Mouse (Mus musculus) stomach, embryonic 16.5 days (tissue): ENCODE data around the gene Dnase1l3. TPM values are rescaled to one million over a fixed set of nuclear protein-coding genes. Genes with fewer than 3 reads are reported as not detected.

Experiments used
- ATAC-seq: fragments of 200-750 bp; cut with Nextera tagmentation; 2 replicates; pipeline ENCODE4 v1.8.0; 2017; ENCODE audit warnings: moderate number of reproducible peaks, moderate TSS enrichment; ENCODE audit not compliant: insufficient read depth, low FRiP score
- H3K27ac ChIP-seq: fragments of 300-500 bp; sonication (generic); 2 replicates; pipeline ENCODE4 v1.5.1; 2014; ENCODE audit warnings: low read length
- H3K27me3 ChIP-seq: fragments of 300-500 bp; sonication (generic); 2 replicates; pipeline ENCODE4 v1.6.1; 2014; ENCODE audit warnings: low read length, control low read depth, mixed read lengths; ENCODE audit not compliant: control insufficient read depth, insufficient read depth
- H3K36me3 ChIP-seq: fragments of 300-500 bp; sonication (generic); 2 replicates; pipeline ENCODE4 v1.6.1; 2014; ENCODE audit warnings: low read length; ENCODE audit not compliant: control insufficient read depth, insufficient read depth
- H3K4me1 ChIP-seq: fragments of 300-500 bp; sonication (generic); 2 replicates; pipeline ENCODE4 v1.6.1; 2014; ENCODE audit warnings: low read length, control low read depth, mixed read lengths; ENCODE audit not compliant: control insufficient read depth, insufficient read depth
- H3K4me2 ChIP-seq: fragments of 300-500 bp; sonication (generic); 2 replicates; pipeline ENCODE4 v1.6.1; 2014; ENCODE audit warnings: low read depth, low read length, mixed read lengths
- H3K4me3 ChIP-seq: fragments of 300-500 bp; sonication (generic); replicated peaks from 2 replicates; pipeline ENCODE4 v1.5.1; 2014; ENCODE audit warnings: mild to moderate bottlenecking, low read length
- H3K9ac ChIP-seq: fragments of 300-500 bp; sonication (generic); 2 replicates; pipeline ENCODE4 v1.6.1; 2014; ENCODE audit warnings: low read length
- H3K9me3 ChIP-seq: fragments of 300-500 bp; sonication (generic); replicated peaks from 2 replicates; pipeline ENCODE4 v1.6.1; 2016; ENCODE audit warnings: low read length, control low read depth; ENCODE audit not compliant: control insufficient read depth
- WGBS: fragments of 180-500 bp; shearing (Covaris S2); extraction: QIAGEN DNeasy Blood & Tissue Kit; methylation state at CpG from one replicate; pipeline ENCODE4 v1.1.7; 2014; 5-methylcytosine and 5-hydroxymethylcytosine counted together
- polyA plus RNA-seq: library from polyadenylated mRNA; unstranded; fragments of >200 nt; fragmentation: Nextera tagmentation; extraction: Ambion mirVana; gene quantifications from 2 replicates; pipeline ENCODE4 v1.2.1, GENCODE M21; 2015

The Dnase1l3 gene
- polyA plus RNA-seq, 1 experiment from 2014 or later: 2.3 TPM

DNA sequence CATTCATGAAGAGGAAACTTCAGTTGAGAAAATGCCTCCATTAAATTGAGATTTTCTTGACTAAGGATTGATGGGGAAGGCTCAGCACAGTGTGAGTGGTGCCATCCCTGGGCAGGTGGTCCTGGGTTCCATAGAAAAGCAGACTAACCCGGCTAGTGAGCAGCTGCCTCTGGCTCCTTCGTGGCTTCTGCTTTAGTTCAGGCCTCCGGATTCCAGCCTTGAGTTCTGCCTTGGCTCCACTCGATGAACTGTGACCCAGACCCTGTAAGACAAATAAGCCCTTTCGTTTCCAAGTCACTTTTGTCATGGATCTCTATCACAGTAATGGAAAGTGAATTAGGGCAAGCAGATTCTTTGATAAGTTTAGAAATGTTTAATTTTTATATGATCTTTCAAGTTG lies 40.2 kb upstream of the Dnase1l3 start:
- no peaks in the 10 kb centered on the region for H3K4me1 ChIP-seq
- no peak overlapping the region for H3K9ac ChIP-seq
- H3K9me3 ChIP-seq: no peaks in the 10 kb centered on the region
- no peaks in the 10 kb centered on the region for H3K36me3 ChIP-seq
- 61% methylated on average over 5 of the region's 5 CpGs for WGBS
- H3K27me3 ChIP-seq: no peaks in the 10 kb centered on the region
- no peak overlapping the region for H3K4me2 ChIP-seq
- no peak overlapping the region for H3K27ac ChIP-seq
- no peak for ATAC-seq
- H3K4me3 ChIP-seq: no peak overlapping the region

GRCm38 (mm10) chr14:8032087-8032944 lies 37.9 kb upstream of the Dnase1l3 start:
- no peak for ATAC-seq
- H3K27ac ChIP-seq: no peak overlapping the region
- WGBS: 81% methylated on average over 13 of the region's 13 CpGs

GRCm38 (mm10) chr14:8030535-8030934 lies 36.2 kb upstream of the Dnase1l3 start:
- H3K4me3 ChIP-seq: no peak overlapping the region
- H3K4me2 ChIP-seq: no peak overlapping the region
- no peak for ATAC-seq
- H3K9ac ChIP-seq: no peak overlapping the region
- no peaks in the 10 kb centered on the region for H3K4me1 ChIP-seq
- H3K27ac ChIP-seq: no peak overlapping the region
- no peaks in the 10 kb centered on the region for H3K9me3 ChIP-seq
- WGBS: 54% methylated on average over 4 of the region's 4 CpGs
- no peaks in the 10 kb centered on the region for H3K27me3 ChIP-seq
- no peaks in the 10 kb centered on the region for H3K36me3 ChIP-seq

More at GRCm38 (mm10) chr14:8032087-8032944, 37.9 kb upstream of the Dnase1l3 start:
- no peak overlapping the region for H3K4me3 ChIP-seq
- H3K27me3 ChIP-seq: no peaks in the 10 kb centered on the region
- H3K36me3 ChIP-seq: no peaks in the 10 kb centered on the region
- H3K4me2 ChIP-seq: no peak overlapping the region
- no peaks in the 10 kb centered on the region for H3K9me3 ChIP-seq
- H3K4me1 ChIP-seq: no peaks in the 10 kb centered on the region
- no peak overlapping the region for H3K9ac ChIP-seq

DNA sequence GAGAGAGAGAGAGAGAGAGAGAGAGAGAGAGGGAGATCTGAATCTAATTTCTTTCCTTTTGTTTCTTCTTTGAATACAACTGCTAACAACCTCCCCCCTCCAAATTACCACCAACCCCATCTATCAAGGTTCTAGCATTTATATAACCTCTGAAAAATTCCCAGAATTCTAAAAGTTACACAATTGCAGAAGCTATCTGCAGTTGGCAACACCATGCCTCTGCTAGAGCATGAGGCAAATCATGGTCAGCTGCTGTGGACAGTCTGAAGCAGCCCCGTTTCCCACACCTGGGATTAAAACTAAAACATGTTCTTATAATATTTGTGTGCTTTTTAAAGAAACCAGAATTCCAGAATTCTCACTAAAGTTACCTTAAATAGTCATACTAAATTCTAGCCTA lies 35.4 kb upstream of the Dnase1l3 start:
- Histone ChIP-seq H3K27me3 (no peaks in the 10 kb centered on the region), H3K4me3 (no peak overlapping the region), H3K36me3 (no peaks in the 10 kb centered on the region), H3K9me3 (no peaks in the 10 kb centered on the region), H3K9ac (no peak overlapping the region), H3K4me1 (no peaks in the 10 kb centered on the region), H3K27ac (no peak overlapping the region), H3K4me2 (no peak overlapping the region)
- WGBS: 64% methylated on average over 1 of the region's 1 CpGs
- no peak for ATAC-seq

GRCm38 (mm10) chr14:8028086-8028485 lies 33.7 kb upstream of the Dnase1l3 start:
- no peaks in the 10 kb centered on the region for H3K9me3 ChIP-seq
- H3K27ac ChIP-seq: no peak overlapping the region
- WGBS: 86% methylated on average over 5 of the region's 5 CpGs
- no peak overlapping the region for H3K4me2 ChIP-seq
- H3K4me1 ChIP-seq: no peaks in the 10 kb centered on the region
- no peaks in the 10 kb centered on the region for H3K36me3 ChIP-seq
- no peaks in the 10 kb centered on the region for H3K27me3 ChIP-seq
- no peak overlapping the region for H3K4me3 ChIP-seq
- H3K9ac ChIP-seq: no peak overlapping the region
- no peak for ATAC-seq

DNA sequence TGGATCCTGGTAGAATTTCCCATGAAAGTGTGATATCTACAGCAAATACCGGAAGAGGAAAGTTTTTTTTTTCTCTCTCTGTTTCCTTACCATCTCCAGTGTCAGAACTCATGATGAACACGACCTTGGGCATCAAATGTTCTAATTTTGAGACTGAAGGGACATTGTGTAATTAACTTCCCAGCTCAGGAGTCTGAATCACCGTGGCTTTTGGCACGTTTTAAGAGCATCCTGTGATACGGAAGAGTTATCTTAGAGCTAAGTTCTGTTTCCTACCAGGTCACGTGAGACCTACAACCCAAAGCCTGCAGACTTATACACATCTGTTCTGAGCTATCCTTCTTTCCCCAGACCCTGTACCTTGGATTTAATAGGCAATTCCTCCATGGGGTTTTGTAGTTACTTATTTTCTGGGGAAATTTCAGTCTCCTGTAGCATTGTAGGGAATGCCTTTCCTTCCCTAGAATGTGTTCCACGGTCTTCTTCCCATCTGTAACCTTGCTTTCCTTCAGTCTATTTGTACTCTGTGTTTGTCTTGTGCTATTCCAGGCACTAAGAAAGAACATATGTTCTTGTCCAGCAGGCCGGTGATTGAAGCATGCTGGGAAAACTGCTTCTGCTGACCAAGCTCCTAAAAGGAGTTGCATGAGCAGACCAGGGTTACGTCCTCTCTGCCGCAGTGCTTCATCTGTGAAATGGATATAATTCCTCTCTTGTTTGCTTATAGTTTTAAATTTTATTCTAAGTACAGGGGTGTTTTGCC lies 32.6 kb upstream of the Dnase1l3 start:
- no peak overlapping the region for H3K9ac ChIP-seq
- WGBS: 77% methylated on average over 10 of the region's 10 CpGs
- no peaks in the 10 kb centered on the region for H3K36me3 ChIP-seq
- H3K4me3 ChIP-seq: no peak overlapping the region
- no peaks in the 10 kb centered on the region for H3K9me3 ChIP-seq
- no peaks in the 10 kb centered on the region for H3K27me3 ChIP-seq
- no peaks in the 10 kb centered on the region for H3K4me1 ChIP-seq
- no peak for ATAC-seq
- no peak overlapping the region for H3K27ac ChIP-seq
- no peak overlapping the region for H3K4me2 ChIP-seq

DNA sequence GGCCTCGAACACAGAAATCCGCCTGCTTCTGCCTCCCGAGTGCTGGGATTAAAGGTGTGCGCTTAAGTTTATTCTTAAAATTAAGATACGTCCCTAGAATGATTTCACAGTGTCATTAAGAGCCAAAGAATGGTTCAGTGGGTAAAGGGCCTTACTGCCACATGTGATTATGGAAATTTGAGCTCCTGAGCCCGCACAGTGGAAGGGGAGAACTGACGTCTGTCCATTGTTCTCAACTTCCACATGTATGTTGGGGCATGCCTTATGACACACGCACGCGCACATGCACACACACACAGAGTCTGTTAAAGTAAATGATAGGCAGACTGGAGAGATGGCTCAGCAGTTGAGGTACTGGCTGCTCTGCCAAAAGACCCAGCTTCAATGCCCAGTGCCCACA lies 30.6 kb upstream of the Dnase1l3 start:
- no peak overlapping the region for H3K4me3 ChIP-seq
- no peak for ATAC-seq
- no peak overlapping the region for H3K27ac ChIP-seq
- H3K4me2 ChIP-seq: no peak overlapping the region
- H3K4me1 ChIP-seq: no peaks in the 10 kb centered on the region
- no peaks in the 10 kb centered on the region for H3K36me3 ChIP-seq
- WGBS: 89% methylated on average over 10 of the region's 10 CpGs
- H3K9me3 ChIP-seq: no peaks in the 10 kb centered on the region
- H3K9ac ChIP-seq: no peak overlapping the region
- no peaks in the 10 kb centered on the region for H3K27me3 ChIP-seq

DNA sequence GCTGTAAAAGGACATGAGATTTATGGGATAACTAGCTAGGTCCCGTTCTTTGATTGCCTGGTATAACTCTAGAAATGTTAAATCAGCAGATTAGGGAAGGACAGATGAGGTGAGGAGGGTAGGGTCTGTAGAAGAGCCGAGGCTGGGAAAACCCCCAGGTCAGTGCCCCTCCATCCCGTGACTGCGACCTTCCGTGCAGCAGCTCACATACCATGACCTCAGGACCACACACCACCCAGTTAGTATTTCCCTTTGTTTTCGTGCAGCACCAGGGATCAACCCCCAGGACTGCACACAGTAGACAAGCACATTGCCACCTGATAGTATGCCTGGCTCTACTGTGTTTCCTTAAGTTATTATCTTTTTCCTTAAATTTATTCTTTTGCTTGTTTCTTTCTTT lies 30.1 kb upstream of the Dnase1l3 start:
- Histone ChIP-seq H3K36me3 (no peaks in the 10 kb centered on the region), H3K4me2 (no peak overlapping the region), H3K27ac (no peak overlapping the region), H3K4me3 (no peak overlapping the region), H3K4me1 (no peaks in the 10 kb centered on the region), H3K27me3 (no peaks in the 10 kb centered on the region), H3K9me3 (no peaks in the 10 kb centered on the region), H3K9ac (no peak overlapping the region)
- WGBS: 44% methylated on average over 6 of the region's 6 CpGs
- no peak for ATAC-seq

DNA sequence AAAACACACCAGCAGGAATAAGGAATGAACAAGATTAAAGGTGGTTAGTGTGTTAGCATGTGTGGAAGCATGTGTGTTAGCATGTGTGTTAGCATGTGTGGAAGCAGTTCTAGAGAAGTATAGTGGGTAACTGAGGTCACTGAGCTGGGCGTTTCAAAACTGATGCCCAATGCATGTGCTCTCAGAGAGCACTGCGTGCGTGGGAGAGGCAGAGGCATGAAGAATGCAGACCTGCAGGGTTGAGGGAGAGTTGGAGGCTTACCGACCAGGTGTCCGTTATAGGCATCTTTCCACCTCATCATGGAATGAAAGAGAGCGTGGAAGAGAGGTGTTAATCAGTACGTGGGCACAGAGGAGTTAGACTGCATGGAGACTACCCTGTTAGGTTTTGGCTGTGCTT lies 26.2 kb upstream of the Dnase1l3 start:
- whole genome bisulfite sequencing: 78% methylated on average over 7 of the region's 7 CpGs

More for the DNA sequence above, 26.2 kb upstream of the Dnase1l3 start:
- Histone ChIP-seq H3K9ac (no peak overlapping the region), H3K9me3 (no peaks in the 10 kb centered on the region), H3K36me3 (no peaks in the 10 kb centered on the region), H3K4me3 (no peak overlapping the region), H3K27me3 (no peaks in the 10 kb centered on the region), H3K4me2 (no peak overlapping the region), H3K27ac (no peak overlapping the region), H3K4me1 (peaks cover 7% of the 10 kb centered on the region)
- ATAC-seq: no peak
